Mouse (Mus musculus): ENCODE measurements around the gene Apol9b.

GRCm38 (mm10) chr15:77763702-77764101 lies 34.9 kb downstream of the Apol9b start:
- TF ChIP-seq POLR2A (IDR thresholded peaks at IDR 0.05; ENCODE audit: low read depth, low read length) (no peak), CTCF (IDR thresholded peaks at IDR 0.05; ENCODE audit: extremely low read depth, insufficient read depth, insufficient read length, insufficient replicate concordance) (no peak)

All from spleen, adult 2 months (tissue).